Mouse (Mus musculus): ENCODE results near the gene Zbtb8b. TPM values are rescaled to one million over a fixed set of nuclear protein-coding genes. Genes with fewer than 3 reads are reported as not detected.
"Not testable (repeated sequence)": the region's sequence is repeated elsewhere in the genome, so short reads cannot be mapped to it uniquely, and the experiment has no call there.

The Zbtb8b gene
- polyA plus RNA-seq, 1 experiment from 2014 or later: 15.9 TPM

GRCm38 (mm10) chr4:129447778-129448563 is 7.3 kb upstream of the Zbtb8b start:
- H3K4me3 ChIP-seq (replicated peaks; ENCODE audit: low read depth, low read length): no peak overlapping the region
- no peak overlapping the region for H3K9ac ChIP-seq (replicated peaks; ENCODE audit: low read length)
- H3K36me3 ChIP-seq (ENCODE audit: control insufficient read depth, insufficient read depth, low read length): no peaks in the 10 kb centered on the region
- H3K9me3 ChIP-seq (ENCODE audit: control insufficient read depth, low read length): no peaks in the 10 kb centered on the region
- no peak for ATAC-seq (ENCODE audit: low FRiP score, low TSS enrichment)
- no peaks in the 10 kb centered on the region for H3K4me1 ChIP-seq (ENCODE audit: control insufficient read depth, insufficient read depth, low read length)
- no peak for DNase-seq
- H3K4me2 ChIP-seq (ENCODE audit: low read length): no peak overlapping the region
- no peak overlapping the region for H3K27ac ChIP-seq (replicated peaks; ENCODE audit: low read depth, low read length)
- 82% methylated on average over 11 of the region's 11 CpGs for WGBS
- H3K27me3 ChIP-seq (ENCODE audit: control insufficient read depth, insufficient read depth, low read length): no peaks in the 10 kb centered on the region

GRCm38 (mm10) chr4:129447360-129447759 is 6.7 kb upstream of the Zbtb8b start:
- Histone ChIP-seq H3K36me3 (ENCODE audit: control insufficient read depth, insufficient read depth, low read length) (no peaks in the 10 kb centered on the region), H3K4me1 (ENCODE audit: control insufficient read depth, insufficient read depth, low read length) (no peaks in the 10 kb centered on the region), H3K27ac (replicated peaks; ENCODE audit: low read depth, low read length) (no peak overlapping the region), H3K4me2 (ENCODE audit: low read length) (no peak overlapping the region), H3K4me3 (replicated peaks; ENCODE audit: low read depth, low read length) (no peak overlapping the region), H3K9ac (replicated peaks; ENCODE audit: low read length) (no peak overlapping the region), H3K27me3 (ENCODE audit: control insufficient read depth, insufficient read depth, low read length) (no peaks in the 10 kb centered on the region), H3K9me3 (ENCODE audit: control insufficient read depth, low read length) (no peaks in the 10 kb centered on the region)
- ATAC-seq (ENCODE audit: low FRiP score, low TSS enrichment) (no peak), DNase-seq (no peak)
- 84% methylated on average over 8 of the region's 8 CpGs for WGBS

- ATAC-seq (ENCODE audit: low FRiP score, low TSS enrichment) (no peak), DNase-seq (no peak)
- Histone ChIP-seq H3K9me3 (ENCODE audit: control insufficient read depth, low read length) (no peaks in the 10 kb centered on the region), H3K9ac (replicated peaks; ENCODE audit: low read length) (no peak overlapping the region), H3K4me2 (ENCODE audit: low read length) (peak overlapping the region; percentile 65), H3K4me1 (ENCODE audit: control insufficient read depth, insufficient read depth, low read length) (0 out of 2 replicates have a peak, but pooled peaks cover 6% of the 10 kb centered on the region), H3K27me3 (ENCODE audit: control insufficient read depth, insufficient read depth, low read length) (peaks cover 9% of the 10 kb centered on the region), H3K27ac (replicated peaks; ENCODE audit: low read depth, low read length) (no peak overlapping the region), H3K36me3 (ENCODE audit: control insufficient read depth, insufficient read depth, low read length) (no peaks in the 10 kb centered on the region), H3K4me3 (replicated peaks; ENCODE audit: low read depth, low read length) (peak overlapping the region; percentile 61)
- WGBS: 28% methylated on average over 6 of the region's 6 CpGs
Measured at GRCm38 (mm10) chr4:129441145-129441544, 492 bp upstream of the Zbtb8b start.

GRCm38 (mm10) chr4:129418321-129418720 is 22.3 kb downstream of the Zbtb8b start:
- no peaks in the 10 kb centered on the region for H3K9me3 ChIP-seq (ENCODE audit: control insufficient read depth, low read length)
- H3K27me3 ChIP-seq (ENCODE audit: control insufficient read depth, insufficient read depth, low read length): no peaks in the 10 kb centered on the region
- H3K4me1 ChIP-seq (ENCODE audit: control insufficient read depth, insufficient read depth, low read length): no peaks in the 10 kb centered on the region
- H3K27ac ChIP-seq (replicated peaks; ENCODE audit: low read depth, low read length): no peak overlapping the region
- WGBS: 78% methylated on average over 5 of the region's 5 CpGs
- H3K4me2 ChIP-seq (ENCODE audit: low read length): no peak overlapping the region
- ATAC-seq (ENCODE audit: low FRiP score, low TSS enrichment): no peak
- H3K4me3 ChIP-seq (replicated peaks; ENCODE audit: low read depth, low read length): no peak overlapping the region
- no peak for DNase-seq
- no peaks in the 10 kb centered on the region for H3K36me3 ChIP-seq (ENCODE audit: control insufficient read depth, insufficient read depth, low read length)
- no peak overlapping the region for H3K9ac ChIP-seq (replicated peaks; ENCODE audit: low read length)

GRCm38 (mm10) chr4:129416478-129416877 is 24.2 kb downstream of the Zbtb8b start:
- WGBS: 90% methylated on average over 5 of the region's 5 CpGs

GRCm38 (mm10) chr4:129415892-129416291 is 24.8 kb downstream of the Zbtb8b start:
- no peaks in the 10 kb centered on the region for H3K27me3 ChIP-seq (ENCODE audit: control insufficient read depth, insufficient read depth, low read length)
- no peak overlapping the region for H3K27ac ChIP-seq (replicated peaks; ENCODE audit: low read depth, low read length)
- H3K36me3 ChIP-seq (ENCODE audit: control insufficient read depth, insufficient read depth, low read length): no peaks in the 10 kb centered on the region
- H3K4me2 ChIP-seq (ENCODE audit: low read length): no peak overlapping the region
- H3K9me3 ChIP-seq (ENCODE audit: control insufficient read depth, low read length): no peaks in the 10 kb centered on the region
- H3K4me1 ChIP-seq (ENCODE audit: control insufficient read depth, insufficient read depth, low read length): no peaks in the 10 kb centered on the region
- no peak for DNase-seq
- ATAC-seq (ENCODE audit: low FRiP score, low TSS enrichment): no peak
- no peak overlapping the region for H3K4me3 ChIP-seq (replicated peaks; ENCODE audit: low read depth, low read length)
- WGBS: 94% methylated on average over 5 of the region's 5 CpGs
- no peak overlapping the region for H3K9ac ChIP-seq (replicated peaks; ENCODE audit: low read length)

More at GRCm38 (mm10) chr4:129416478-129416877, 24.2 kb downstream of the Zbtb8b start:
- Histone ChIP-seq H3K27me3 (ENCODE audit: control insufficient read depth, insufficient read depth, low read length) (no peaks in the 10 kb centered on the region), H3K36me3 (ENCODE audit: control insufficient read depth, insufficient read depth, low read length) (no peaks in the 10 kb centered on the region), H3K4me3 (replicated peaks; ENCODE audit: low read depth, low read length) (no peak overlapping the region), H3K4me2 (ENCODE audit: low read length) (no peak overlapping the region), H3K4me1 (ENCODE audit: control insufficient read depth, insufficient read depth, low read length) (no peaks in the 10 kb centered on the region), H3K27ac (replicated peaks; ENCODE audit: low read depth, low read length) (no peak overlapping the region), H3K9ac (replicated peaks; ENCODE audit: low read length) (no peak overlapping the region), H3K9me3 (ENCODE audit: control insufficient read depth, low read length) (no peaks in the 10 kb centered on the region)
- ATAC-seq (ENCODE audit: low FRiP score, low TSS enrichment) (no peak), DNase-seq (no peak)

- 0 out of 2 replicates have a peak, but pooled peaks cover 2% of the 10 kb centered on the region for H3K4me1 ChIP-seq (ENCODE audit: control insufficient read depth, insufficient read depth, low read length)
- H3K27ac ChIP-seq (replicated peaks; ENCODE audit: low read depth, low read length): no peak overlapping the region
- no peaks in the 10 kb centered on the region for H3K9me3 ChIP-seq (ENCODE audit: control insufficient read depth, low read length)
- H3K36me3 ChIP-seq (ENCODE audit: control insufficient read depth, insufficient read depth, low read length): no peaks in the 10 kb centered on the region
- no peak overlapping the region for H3K4me2 ChIP-seq (ENCODE audit: low read length)
- H3K27me3 ChIP-seq (ENCODE audit: control insufficient read depth, insufficient read depth, low read length): no peaks in the 10 kb centered on the region
- DNase-seq: no peak
- no peak overlapping the region for H3K9ac ChIP-seq (replicated peaks; ENCODE audit: low read length)
- ATAC-seq (ENCODE audit: low FRiP score, low TSS enrichment): no peak
- H3K4me3 ChIP-seq (replicated peaks; ENCODE audit: low read depth, low read length): no peak overlapping the region
Measured at GRCm38 (mm10) chr4:129410991-129411390, 29.7 kb downstream of the Zbtb8b start.

- not testable (repeated sequence) for H3K27me3 ChIP-seq (ENCODE audit: control insufficient read depth, insufficient read depth, low read length); H3K27ac ChIP-seq (replicated peaks; ENCODE audit: low read depth, low read length); H3K4me3 ChIP-seq (replicated peaks; ENCODE audit: low read depth, low read length); H3K4me2 ChIP-seq (ENCODE audit: low read length); ATAC-seq (ENCODE audit: low FRiP score, low TSS enrichment); DNase-seq; H3K9ac ChIP-seq (replicated peaks; ENCODE audit: low read length); H3K4me1 ChIP-seq (ENCODE audit: control insufficient read depth, insufficient read depth, low read length); H3K9me3 ChIP-seq (ENCODE audit: control insufficient read depth, low read length); H3K36me3 ChIP-seq (ENCODE audit: control insufficient read depth, insufficient read depth, low read length)
- 91% methylated on average over 3 of the region's 3 CpGs for WGBS
Measured at GRCm38 (mm10) chr4:129410532-129410931, 30.1 kb downstream of the Zbtb8b start.

GRCm38 (mm10) chr4:129406447-129406846 is 34.2 kb downstream of the Zbtb8b start:
- peak; percentile 70 for DNase-seq
- Histone ChIP-seq H3K4me3 (replicated peaks; ENCODE audit: low read depth, low read length) (peak overlapping the region; percentile 35), H3K4me1 (ENCODE audit: control insufficient read depth, insufficient read depth, low read length) (0 out of 2 replicates have a peak, but pooled peaks cover 2% of the 10 kb centered on the region), H3K27ac (replicated peaks; ENCODE audit: low read depth, low read length) (0 out of 2 replicates have a peak overlapping the region, but pooled peaks have one; percentile 8), H3K36me3 (ENCODE audit: control insufficient read depth, insufficient read depth, low read length) (no peaks in the 10 kb centered on the region), H3K9me3 (ENCODE audit: control insufficient read depth, low read length) (no peaks in the 10 kb centered on the region), H3K27me3 (ENCODE audit: control insufficient read depth, insufficient read depth, low read length) (no peaks in the 10 kb centered on the region), H3K4me2 (ENCODE audit: low read length) (peak overlapping the region; percentile 59), H3K9ac (replicated peaks; ENCODE audit: low read length) (peak overlapping the region; percentile 52)
- ATAC-seq (ENCODE audit: low FRiP score, low TSS enrichment): no peak
- 2% methylated on average over 25 of the region's 25 CpGs for WGBS

Measured in midbrain, embryonic 14.5 days (tissue).